Mouse (Mus musculus) myocyte (in vitro differentiated cells): ENCODE measurements around the gene Prss16. TPM values are rescaled to one million over a fixed set of nuclear protein-coding genes. Genes with fewer than 3 reads are reported as not detected.
A peak's percentile ranks its signal among the peaks of the same experiment; 100 is the strongest.
"Not testable (repeated sequence)": the region's sequence is repeated elsewhere in the genome, so short reads cannot be mapped to it uniquely, and the experiment has no call there.

ENCODE experiments used
- H3K27me3 ChIP-seq: one replicate; pipeline ENCODE4 v1.6.1; 2011; ENCODE audit not compliant: control insufficient read depth, insufficient read depth, insufficient read length
- H3K36me3 ChIP-seq: one replicate; pipeline ENCODE4 v1.6.1; 2011; ENCODE audit not compliant: control insufficient read depth, insufficient read depth
- H3K4me2 ChIP-seq: one replicate; pipeline ENCODE4 v1.6.1; 2011; ENCODE audit warnings: low read depth, control low read depth
- H3K4me3 ChIP-seq: one replicate; pipeline ENCODE4 v1.5.1; 2011; ENCODE audit warnings: mild to moderate bottlenecking, control low read depth, moderate library complexity
- H3K79me2 ChIP-seq: one replicate; pipeline ENCODE4 v1.6.1; 2011; ENCODE audit not compliant: control insufficient read depth, insufficient read depth
- H3ac ChIP-seq: one replicate; pipeline ENCODE4 v1.6.1; 2011; ENCODE audit not compliant: control insufficient read depth, insufficient read length
- CEBPB ChIP-seq: IDR thresholded peaks from 2 replicates; pipeline ENCODE4 v1.6.1; 2011; ENCODE audit warnings: mild to moderate bottlenecking, moderate library complexity; ENCODE audit not compliant: poor library complexity, insufficient read depth, severe bottlenecking
- E2F4 ChIP-seq: IDR thresholded peaks from one replicate; pipeline ENCODE4 v1.6.1; 2011; ENCODE audit warnings: mild to moderate bottlenecking, control low read depth, moderate library complexity; ENCODE audit not compliant: insufficient read depth
- MAX ChIP-seq: IDR thresholded peaks from one replicate; pipeline ENCODE4 v1.6.1; 2011; ENCODE audit warnings: low read depth, mild to moderate bottlenecking, control low read depth
- MYOD1 ChIP-seq, 3 experiments: IDR thresholded peaks; one replicate each; pipeline ENCODE4 v1.6.1; 2011; ENCODE audit warnings: control low read depth in 2 of 3, low read depth in 2 of 3, mild to moderate bottlenecking in 2 of 3, moderate library complexity in 1 of 3; ENCODE audit not compliant: insufficient read length in 2 of 3, control insufficient read depth in 1 of 3
- MYOG ChIP-seq, 3 experiments: IDR thresholded peaks; one replicate each; pipeline ENCODE4 v1.6.1; 2011; ENCODE audit warnings: control low read depth in 2 of 3, low read depth in 2 of 3, mild to moderate bottlenecking in 2 of 3; ENCODE audit not compliant: insufficient read length in 2 of 3, control insufficient read depth in 1 of 3, insufficient read depth in 1 of 3
- POLR2A ChIP-seq: IDR thresholded peaks from one replicate; pipeline ENCODE4 v1.6.1; 2011; ENCODE audit warnings: low read depth, mild to moderate bottlenecking, control low read depth, moderate library complexity; ENCODE audit not compliant: insufficient read length
- POLR2AphosphoS2 ChIP-seq: IDR thresholded peaks from one replicate; pipeline ENCODE4 v1.6.1; 2011; ENCODE audit warnings: low read depth, control low read depth; ENCODE audit not compliant: insufficient read length
- REST ChIP-seq: IDR thresholded peaks from one replicate; pipeline ENCODE4 v1.6.1; 2011; ENCODE audit warnings: mild to moderate bottlenecking, control low read depth, moderate library complexity; ENCODE audit not compliant: insufficient read depth, insufficient read length
- SRF ChIP-seq: IDR thresholded peaks from one replicate; pipeline ENCODE4 v1.6.1; 2011; ENCODE audit warnings: low read depth; ENCODE audit not compliant: control insufficient read depth, insufficient read length
- TCF12 ChIP-seq: IDR thresholded peaks from one replicate; pipeline ENCODE4 v1.6.1; 2011; ENCODE audit warnings: mild to moderate bottlenecking, control low read depth; ENCODE audit not compliant: poor library complexity, insufficient read depth, severe bottlenecking
- TCF3 ChIP-seq: IDR thresholded peaks from one replicate; pipeline ENCODE4 v1.6.1; 2011; ENCODE audit warnings: low read depth, control low read depth; ENCODE audit not compliant: insufficient read length
- USF1 ChIP-seq: IDR thresholded peaks from one replicate; pipeline ENCODE4 v1.6.1; 2011; ENCODE audit warnings: low read depth, mild to moderate bottlenecking, control low read depth, moderate library complexity
- polyA plus RNA-seq: library from polyadenylated mRNA; unstranded; fragments of >200 nt; fragmentation: generic; extraction: Trizol; gene quantifications from one replicate; pipeline ENCODE4 v1.2.1, GENCODE M21; 2012; ENCODE audit warnings: missing spikeins

Prss16 gene
- polyA plus RNA-seq, 1 experiment: 0.34 TPM

DNA sequence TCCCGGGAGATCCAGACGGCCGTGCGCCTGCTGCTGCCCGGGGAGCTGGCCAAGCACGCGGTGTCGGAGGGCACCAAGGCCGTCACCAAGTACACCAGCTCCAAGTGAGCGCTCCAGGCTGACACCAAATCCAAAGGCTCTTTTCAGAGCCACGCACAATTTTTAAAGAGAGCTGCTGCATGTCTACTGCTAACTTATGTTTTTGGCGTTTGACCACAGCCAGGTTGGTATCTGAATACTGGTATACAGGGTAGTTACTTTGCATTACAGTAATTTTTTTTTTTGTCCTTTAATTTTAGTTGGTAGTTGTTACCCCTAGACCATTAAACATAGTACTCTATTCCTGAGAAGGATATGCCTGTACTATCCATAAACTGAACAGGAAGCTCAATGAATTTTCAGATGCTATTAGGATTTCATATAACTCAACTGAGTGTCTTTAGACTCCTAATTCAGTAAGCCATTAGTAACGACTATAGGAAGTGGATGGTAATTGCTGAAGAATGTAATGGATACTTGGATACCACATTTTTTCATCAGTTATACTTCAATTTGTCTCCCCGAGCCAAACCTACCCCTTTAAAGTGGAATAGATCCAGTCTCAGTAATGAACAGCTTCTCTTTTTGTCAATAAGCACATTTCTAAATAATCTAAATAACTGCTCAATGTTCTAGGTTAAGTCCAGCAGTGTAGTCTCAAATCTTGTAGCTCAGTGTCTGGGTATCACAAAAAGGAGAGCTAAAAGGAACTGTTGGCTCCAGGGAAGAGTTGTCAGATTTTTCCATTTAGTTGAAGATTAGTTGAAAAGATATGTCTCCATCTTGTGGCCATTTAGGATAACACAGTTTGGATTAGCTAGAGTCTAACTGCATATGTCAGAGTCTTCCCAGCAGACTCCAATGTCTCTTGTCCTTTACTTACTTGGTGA, 34.2 kb upstream of the Prss16 start:
- H3K27me3 ChIP-seq: no peaks in the 10 kb centered on the region
- peak overlapping the region; percentile 76 for H3K4me2 ChIP-seq
- H3K36me3 ChIP-seq: no peaks in the 10 kb centered on the region
- H3K4me3 ChIP-seq: peak overlapping the region; percentile 28
- H3K79me2 ChIP-seq: no peaks in the 10 kb centered on the region
- TF ChIP-seq TCF12 (no peak), POLR2A (peak; percentile 44)
- no peak overlapping the region for H3ac ChIP-seq

DNA sequence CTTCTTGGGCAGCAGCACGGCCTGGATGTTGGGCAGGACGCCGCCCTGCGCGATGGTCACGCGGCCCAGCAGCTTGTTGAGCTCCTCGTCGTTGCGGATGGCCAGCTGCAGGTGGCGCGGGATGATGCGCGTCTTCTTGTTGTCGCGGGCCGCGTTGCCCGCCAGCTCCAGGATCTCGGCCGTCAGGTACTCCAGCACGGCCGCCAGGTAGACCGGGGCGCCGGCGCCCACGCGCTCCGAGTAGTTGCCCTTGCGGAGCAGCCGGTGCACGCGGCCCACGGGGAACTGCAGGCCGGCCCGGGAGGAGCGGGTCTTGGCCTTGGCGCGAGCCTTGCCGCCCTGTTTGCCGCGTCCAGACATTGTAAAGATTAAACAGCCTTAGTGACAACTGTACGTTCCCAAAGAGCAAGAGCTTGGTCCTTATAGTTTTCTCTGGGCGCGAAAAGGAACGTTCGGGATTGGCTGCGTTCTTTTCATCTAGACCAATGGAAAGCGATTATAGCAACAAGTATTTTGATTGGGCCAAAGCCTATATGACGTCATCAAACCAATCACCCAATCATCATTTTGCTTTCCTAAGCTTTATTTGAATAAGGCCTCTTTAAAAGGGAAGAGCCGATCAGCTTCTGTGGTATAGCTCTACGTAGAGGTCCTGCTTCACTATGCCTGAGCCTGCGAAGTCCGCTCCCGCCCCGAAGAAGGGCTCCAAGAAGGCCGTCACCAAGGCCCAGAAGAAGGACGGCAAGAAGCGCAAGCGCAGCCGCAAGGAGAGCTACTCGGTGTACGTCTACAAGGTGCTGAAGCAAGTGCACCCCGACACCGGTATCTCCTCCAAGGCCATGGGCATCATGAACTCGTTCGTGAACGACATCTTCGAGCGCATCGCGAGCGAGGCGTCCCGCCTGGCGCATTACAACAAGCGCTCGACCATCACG, 33.3 kb upstream of the Prss16 start, which contains the start of the genes Hist1h2ag and Hist1h2bj:
Hist1h2ag (minus strand) TSS at position 377 of the 935 bp plus-strand sequence.
Hist1h2bj (plus strand) TSS at position 647 of the 935 bp plus-strand sequence.
- Histone ChIP-seq H3K4me2 (peak within 1 kb of the TSS; percentile 76), H3K4me3 (peak within 1 kb of the TSS; percentile 28)
- not testable (repeated sequence) for H3K79me2 ChIP-seq, H3K36me3 ChIP-seq, H3K27me3 ChIP-seq, H3ac ChIP-seq
- TF ChIP-seq E2F4 (peak; percentile 95), POLR2A (peak; percentile 85), POLR2AphosphoS2 (peak; percentile 86)

DNA sequence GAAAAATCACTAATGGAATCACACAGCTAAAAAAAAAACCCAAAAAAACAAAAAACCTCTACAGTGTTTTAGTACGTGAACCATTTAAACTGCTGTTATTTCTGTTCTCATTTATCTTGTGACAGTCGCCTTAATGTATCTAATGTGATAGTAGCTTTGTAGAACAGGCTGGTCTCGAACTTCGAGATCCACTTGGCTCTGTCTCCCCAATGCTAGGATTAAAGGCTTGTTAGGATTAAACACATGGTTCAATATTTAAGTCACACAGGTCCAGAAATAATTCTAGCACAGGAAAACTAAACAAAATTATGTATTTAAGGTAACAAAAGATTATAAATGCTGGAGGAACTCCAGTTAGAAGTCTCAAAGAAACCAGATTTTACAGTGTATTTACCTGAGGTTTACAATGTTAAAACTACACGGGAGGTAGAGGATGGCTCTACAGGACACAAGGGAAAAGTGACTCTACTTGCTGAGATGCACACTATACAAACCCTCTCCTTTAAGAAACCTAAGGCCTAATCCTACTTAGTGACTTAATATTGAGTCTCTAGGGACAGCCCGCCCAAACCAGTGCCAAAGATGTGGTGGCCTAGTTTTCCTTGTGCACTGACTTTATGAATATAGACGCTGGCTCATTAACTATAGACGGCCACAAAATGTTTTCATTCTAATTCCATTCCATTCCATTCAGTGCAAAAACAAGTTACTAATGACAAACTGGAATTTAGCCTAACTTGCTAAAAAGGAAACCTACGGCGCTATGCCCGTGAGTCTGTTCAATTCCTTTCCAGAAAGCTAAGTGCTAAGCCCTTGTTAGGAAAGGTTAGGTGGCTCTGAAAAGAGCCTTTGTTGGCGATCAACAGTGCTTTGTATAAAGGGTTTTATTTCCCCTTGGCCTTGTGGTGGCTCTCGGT, 32.4 kb upstream of the Prss16 start:
- no peak for TF ChIP-seq POLR2A
- no peak for TF ChIP-seq REST
- no peak for TF ChIP-seq MYOD1 (IDR thresholded peaks at IDR 0.05; ENCODE audit: control insufficient read depth in 1 of 3, insufficient read length in 2 of 3, low read depth in 2 of 3)
- TF ChIP-seq MYOG (IDR thresholded peaks at IDR 0.05; ENCODE audit: control insufficient read depth in 1 of 3, insufficient read depth in 1 of 3, insufficient read length in 2 of 3, low read depth in 2 of 3): no peak
- no peak for TF ChIP-seq POLR2AphosphoS2
- no peak for TF ChIP-seq TCF3
- no peak for TF ChIP-seq TCF12
- no peak for TF ChIP-seq MAX
- no peak for TF ChIP-seq E2F4
- no peak for TF ChIP-seq SRF
- TF ChIP-seq CEBPB: no peak
- TF ChIP-seq USF1: no peak

DNA sequence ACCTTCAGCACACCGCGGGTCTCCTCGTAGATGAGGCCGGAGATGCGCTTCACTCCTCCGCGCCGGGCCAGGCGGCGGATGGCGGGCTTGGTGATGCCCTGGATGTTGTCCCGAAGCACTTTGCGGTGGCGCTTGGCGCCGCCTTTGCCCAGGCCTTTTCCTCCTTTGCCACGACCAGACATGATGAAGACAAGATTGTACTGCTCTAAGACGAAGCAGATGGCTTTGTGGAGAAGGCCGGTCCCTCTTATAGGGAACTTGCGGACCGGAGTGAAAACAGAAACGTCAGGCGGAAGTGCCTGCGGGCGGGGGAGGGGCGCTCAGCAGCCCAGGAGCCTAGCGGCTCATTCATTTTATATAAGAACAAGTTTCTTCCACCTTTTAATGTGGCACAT, 31.6 kb upstream of the Prss16 start, which contains the start of gene Hist1h4i:
Hist1h4i (minus strand) TSS at position 221 of the 395 bp plus-strand sequence.
- H3K27me3 ChIP-seq: not testable (repeated sequence)
- peak within 1 kb of the TSS; percentile 28 for H3K4me3 ChIP-seq

More for the DNA sequence above, 32.4 kb upstream of the Prss16 start:
- Histone ChIP-seq H3K4me3 (peak overlapping the region; percentile 28), H3K79me2 (no peaks in the 10 kb centered on the region), H3ac (no peak overlapping the region), H3K36me3 (no peaks in the 10 kb centered on the region), H3K27me3 (no peaks in the 10 kb centered on the region), H3K4me2 (peak overlapping the region; percentile 70)

More for the DNA sequence above, 31.6 kb upstream of the Prss16 start, which contains the start of gene Hist1h4i:
- TF ChIP-seq POLR2AphosphoS2: peak; percentile 98
- peak; percentile 25 for TF ChIP-seq SRF
- TF ChIP-seq POLR2A: peak; percentile 92
- H3K79me2 ChIP-seq, H3ac ChIP-seq, H3K36me3 ChIP-seq: not testable (repeated sequence)
- H3K4me2 ChIP-seq: peak within 1 kb of the TSS; percentile 86
